Mouse (Mus musculus): ENCODE results near the gene Ank. TPM values are rescaled to one million over a fixed set of nuclear protein-coding genes. Genes with fewer than 3 reads are reported as not detected.

Ank gene
- total RNA-seq, 2 experiments from 2014 or later, result 9.7 to 23.2 TPM

DNA sequence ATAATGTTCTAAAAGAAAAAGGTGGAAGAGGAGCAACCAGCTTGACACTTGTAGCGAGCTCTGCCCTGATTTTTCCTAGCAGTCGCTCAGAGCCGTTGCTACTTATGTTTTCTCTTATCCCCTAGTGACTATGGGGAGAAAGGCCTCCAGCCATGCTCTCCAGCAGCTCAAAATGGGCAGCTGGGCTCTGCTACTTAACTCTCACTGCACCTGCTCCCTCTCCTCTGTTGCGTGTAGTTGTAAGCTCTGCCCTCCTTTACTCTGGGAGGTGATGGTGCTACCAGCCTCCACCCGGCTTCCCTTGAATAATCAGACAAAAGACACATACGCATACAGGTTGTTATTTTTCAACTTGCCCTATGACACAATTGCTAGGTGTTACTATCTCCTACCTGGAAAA, 101.9 kb downstream of the Ank start:
- ATAC-seq (replicated peaks; ENCODE audit: poor library complexity), result no peak

GRCm38 (mm10) chr15:27569924-27570323, 103.4 kb downstream of the Ank start:
- ATAC-seq (replicated peaks; ENCODE audit: poor library complexity), result 0 out of 2 replicates have a peak, but pooled peaks have one; percentile 23

DNA sequence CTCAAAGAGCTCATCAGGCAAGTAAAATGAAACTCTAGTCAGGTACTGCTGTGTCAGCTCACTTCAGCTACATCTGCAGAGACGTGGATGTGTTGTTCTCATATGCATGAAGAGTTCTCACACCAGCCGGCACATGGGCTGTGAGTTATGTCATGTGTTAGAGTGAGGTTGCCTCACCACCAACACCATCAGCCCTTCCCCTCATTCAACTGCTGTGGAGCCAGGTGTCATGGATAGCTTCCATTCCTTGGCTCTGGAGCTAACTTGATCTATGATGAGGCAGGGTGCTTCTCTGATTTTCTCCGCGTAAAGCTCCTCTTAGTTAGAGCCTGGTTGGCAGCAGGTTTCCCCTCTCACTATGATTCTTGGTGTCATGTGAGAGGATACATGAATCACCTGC, 103.9 kb downstream of the Ank start:
- no peak for ATAC-seq (replicated peaks; ENCODE audit: poor library complexity)

GRCm38 (mm10) chr15:27571179-27571578, 104.7 kb downstream of the Ank start:
- ATAC-seq (replicated peaks; ENCODE audit: poor library complexity), result no peak

- no peak for ATAC-seq (replicated peaks; ENCODE audit: poor library complexity)
Measured at GRCm38 (mm10) chr15:27574992-27575781, 108.7 kb downstream of the Ank start.

- no peak for ATAC-seq (replicated peaks; ENCODE audit: poor library complexity)
Measured at GRCm38 (mm10) chr15:27575932-27576331, 109.5 kb downstream of the Ank start.

GRCm38 (mm10) chr15:27576886-27577285, 110.4 kb downstream of the Ank start:
- ATAC-seq (replicated peaks; ENCODE audit: poor library complexity), result no peak

DNA sequence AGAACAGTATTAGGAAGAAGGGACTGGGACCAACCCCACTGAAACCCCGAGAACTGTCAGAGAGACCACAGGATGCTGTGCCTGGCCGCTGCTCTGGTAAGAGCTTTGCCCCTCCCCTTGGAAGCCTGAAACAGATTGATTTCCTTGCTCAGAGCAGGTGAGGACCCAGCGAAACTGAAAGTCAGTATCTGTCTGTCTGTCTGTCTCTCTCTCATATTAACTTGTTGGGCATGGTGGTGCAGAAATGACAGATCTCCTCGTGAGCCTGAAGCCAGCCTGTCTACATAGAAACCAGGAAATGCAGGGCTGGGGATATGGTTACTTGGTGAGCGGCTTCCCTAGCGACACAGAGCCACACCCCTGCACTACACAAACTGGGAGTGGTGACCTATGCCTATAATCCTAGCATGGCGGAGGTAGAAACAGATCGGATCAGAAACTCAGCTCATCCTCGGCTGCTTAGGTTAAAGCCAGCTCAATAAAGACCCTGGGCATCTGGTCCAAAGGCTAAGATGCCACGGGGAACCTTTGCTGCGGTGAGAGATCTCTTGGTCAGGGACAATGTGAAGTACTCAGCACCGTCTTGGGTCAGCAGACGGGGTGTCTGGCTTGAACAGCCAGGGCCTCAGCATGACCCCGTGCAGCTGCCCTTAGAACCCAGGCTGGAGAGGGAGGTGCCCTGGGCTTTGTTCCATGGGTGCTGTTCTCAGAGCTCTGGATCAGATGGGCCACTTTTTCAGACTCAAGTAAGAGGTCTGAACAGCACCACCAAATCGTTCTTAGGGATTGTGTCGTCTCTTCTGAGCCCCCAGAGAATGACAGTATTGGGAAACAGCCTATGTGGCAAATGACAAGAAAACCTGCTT, 111.7 kb downstream of the Ank start:
- ATAC-seq (replicated peaks; ENCODE audit: poor library complexity), result 0 out of 2 replicates have a peak, but pooled peaks have one; percentile 18

- ATAC-seq (replicated peaks; ENCODE audit: poor library complexity), result no peak
Measured at GRCm38 (mm10) chr15:27578918-27579317, 112.4 kb downstream of the Ank start.

- no peak for ATAC-seq (replicated peaks; ENCODE audit: poor library complexity)
Measured at GRCm38 (mm10) chr15:27579853-27580252, 113.4 kb downstream of the Ank start.

DNA sequence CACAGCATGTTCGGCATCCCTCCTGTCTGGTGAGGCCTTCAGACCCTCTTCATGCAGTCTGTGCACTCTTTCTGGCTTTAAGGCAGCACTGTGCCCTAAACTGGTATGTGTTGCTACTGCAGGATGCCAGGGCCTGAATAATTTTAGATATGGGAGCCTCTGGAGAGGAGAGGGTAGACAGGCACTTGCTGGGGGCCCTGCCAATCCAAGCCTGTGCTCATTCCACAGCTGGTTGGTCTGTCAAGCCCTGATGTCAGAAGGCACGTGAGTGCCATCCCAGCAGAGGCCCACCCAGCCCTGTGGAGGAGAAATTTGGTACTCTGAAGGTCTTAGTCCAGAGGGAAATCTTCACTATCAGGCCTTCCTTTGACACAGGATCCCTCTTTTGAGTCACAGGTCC, 114.3 kb downstream of the Ank start:
- ATAC-seq (replicated peaks; ENCODE audit: poor library complexity), result no peak

DNA sequence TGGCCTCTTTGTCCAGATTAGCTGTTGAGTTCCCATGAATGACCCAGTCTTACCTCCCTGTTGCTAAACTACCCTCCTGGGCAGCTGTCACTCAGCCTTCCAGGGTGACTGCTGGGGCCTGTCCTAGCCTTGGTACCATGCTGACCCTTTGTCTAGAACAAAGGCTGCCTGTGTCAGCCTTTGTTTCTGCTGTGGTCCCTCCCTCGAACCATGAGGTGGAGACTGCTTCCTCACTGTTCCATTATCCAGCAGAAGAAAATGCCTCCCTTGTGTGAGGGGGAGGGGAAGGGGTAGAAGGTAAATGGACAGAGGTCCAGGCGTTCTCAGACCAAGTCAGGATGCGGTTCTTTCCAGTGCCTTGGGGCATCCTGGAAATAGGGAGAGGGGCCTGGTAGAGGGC, 115.2 kb downstream of the Ank start:
- no peak for ATAC-seq (replicated peaks; ENCODE audit: poor library complexity)

DNA sequence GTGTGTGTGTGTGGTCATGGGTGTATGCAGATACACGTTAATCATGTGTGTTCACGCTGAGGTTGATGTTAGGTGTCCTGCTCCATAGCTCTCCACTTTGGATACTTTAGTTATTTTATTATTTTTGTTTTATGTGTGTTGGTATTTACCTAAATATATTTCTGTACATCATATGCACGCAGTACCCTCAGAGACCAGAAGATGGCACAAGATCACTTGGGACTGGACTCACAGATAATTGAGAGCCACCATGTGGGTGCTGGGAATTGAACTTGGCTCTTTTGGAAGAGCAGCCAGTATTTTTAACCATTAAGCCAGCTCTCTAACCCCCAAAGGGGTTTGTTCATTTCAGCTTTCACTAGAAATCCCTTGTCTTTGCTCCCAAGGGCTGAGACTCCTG, 116.0 kb downstream of the Ank start:
- peak; percentile 53 for ATAC-seq (replicated peaks; ENCODE audit: poor library complexity)

- peak; percentile 74 for ATAC-seq (replicated peaks; ENCODE audit: poor library complexity)
Measured at GRCm38 (mm10) chr15:27583042-27583441, 116.6 kb downstream of the Ank start.

- ATAC-seq (replicated peaks; ENCODE audit: poor library complexity), result no peak
Measured at GRCm38 (mm10) chr15:27583620-27584019, 117.1 kb downstream of the Ank start.

DNA sequence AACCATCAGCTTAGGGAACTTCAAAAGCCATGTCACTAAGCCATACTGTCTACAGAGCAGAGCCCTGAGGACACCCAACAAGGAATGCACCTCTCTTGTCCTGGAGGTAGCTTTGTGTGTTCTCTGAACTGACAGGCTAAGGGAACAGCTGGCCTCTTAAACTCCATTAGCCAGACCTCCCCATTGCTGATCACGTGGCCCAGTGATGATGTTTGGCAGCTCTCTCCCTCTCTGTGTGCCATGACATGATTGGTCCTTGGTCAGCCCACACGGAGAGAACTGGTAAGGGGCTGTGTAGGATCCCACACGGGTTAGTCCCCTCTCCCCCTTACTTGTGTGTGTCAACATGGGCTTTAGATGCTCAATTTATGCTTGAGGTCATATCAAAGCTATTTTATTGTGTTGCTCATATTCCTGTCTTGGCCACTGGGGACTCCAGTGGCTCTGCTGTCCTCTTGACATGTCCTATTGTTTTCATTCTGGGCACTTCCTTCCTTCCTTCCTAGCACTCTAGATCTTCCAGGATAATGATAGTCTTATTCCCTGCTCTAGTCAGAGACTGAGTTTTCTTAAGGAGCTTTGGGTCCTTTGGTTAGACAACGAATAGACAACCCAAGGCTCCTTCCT, 119.1 kb downstream of the Ank start:
- no peak for ATAC-seq (replicated peaks; ENCODE audit: poor library complexity)

DNA sequence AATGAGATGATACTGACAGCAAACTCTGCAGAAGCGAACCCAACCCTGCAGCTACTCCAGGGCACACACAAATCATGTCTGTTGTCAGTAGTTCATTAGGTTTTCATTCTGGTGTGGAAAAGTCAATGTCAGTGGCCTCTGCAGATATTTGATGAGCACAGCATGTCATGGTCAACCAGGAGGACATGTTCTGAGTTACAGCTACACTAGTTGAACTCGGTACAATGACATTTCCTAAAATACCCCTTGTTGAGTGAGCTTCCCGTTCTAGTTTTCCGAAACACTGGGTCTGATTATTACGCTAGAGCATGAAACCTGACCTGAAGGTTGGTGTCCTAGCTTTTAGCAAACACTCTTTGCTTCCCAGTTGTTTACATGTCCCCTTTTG, 119.6 kb downstream of the Ank start:
- ATAC-seq (replicated peaks; ENCODE audit: poor library complexity), result no peak

GRCm38 (mm10) chr15:27588087-27588826, 121.8 kb downstream of the Ank start:
- ATAC-seq (replicated peaks; ENCODE audit: poor library complexity), result no peak

GRCm38 (mm10) chr15:27590812-27591211, 124.3 kb downstream of the Ank start:
- ATAC-seq (replicated peaks; ENCODE audit: poor library complexity), result no peak

DNA sequence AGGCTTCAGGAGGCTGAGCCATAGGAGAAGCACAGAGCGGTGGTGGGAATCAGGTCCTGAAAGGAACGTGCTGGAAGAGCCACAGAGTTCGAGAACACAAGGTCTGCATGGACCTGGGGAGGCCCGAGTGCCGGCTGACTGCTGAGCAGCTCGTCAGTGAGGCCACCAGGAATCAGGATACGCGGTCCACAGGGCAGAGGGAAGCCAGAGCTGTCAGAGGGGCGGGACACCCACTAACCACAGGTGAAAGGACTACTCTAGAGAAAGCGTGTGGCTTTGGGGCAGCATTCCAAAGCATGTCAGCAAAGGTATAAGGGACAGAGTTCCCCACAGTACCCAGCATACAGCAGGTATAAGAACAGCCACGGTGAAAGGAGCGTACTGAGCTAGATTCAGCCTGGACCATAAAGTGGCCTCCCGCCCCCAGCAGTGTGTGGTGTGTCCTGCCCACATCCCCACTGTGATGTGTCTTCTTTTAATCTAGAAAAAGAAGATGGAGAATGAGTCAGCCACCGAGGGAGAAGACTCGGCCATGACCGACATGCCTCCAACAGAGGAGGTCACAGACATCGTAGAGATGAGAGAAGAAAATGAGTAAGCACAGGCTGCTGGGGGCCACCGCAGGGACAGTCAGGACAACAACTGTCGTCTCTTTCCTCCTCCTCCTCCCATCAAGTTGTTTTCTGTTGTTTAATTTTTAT, 126.3 kb downstream of the Ank start:
- no peak for ATAC-seq (replicated peaks; ENCODE audit: poor library complexity)

All from megakaryocyte progenitor cell, adult 5-6 weeks (primary cell).